Mouse (Mus musculus): ENCODE measurements around the gene Txndc8.

The Txndc8 gene

GRCm38 (mm10) chr4:57956029-57956960 lies 52.6 kb downstream of the Txndc8 start, which contains the start of gene Txn1:
TSS of gene Txn1 (minus strand) at chr4:57956411.
- DNase-seq (ENCODE audit: extremely low spot score) = peak; percentile 100

- DNase-seq (ENCODE audit: extremely low spot score) = no peak
These were observed 53.4 kb downstream of the Txndc8 start for GRCm38 (mm10) chr4:57955544-57955958.

- no peak for DNase-seq (ENCODE audit: extremely low spot score)
These were observed 53.9 kb downstream of the Txndc8 start for GRCm38 (mm10) chr4:57954991-57955390.

GRCm38 (mm10) chr4:57954580-57954979 lies 54.3 kb downstream of the Txndc8 start:
- no peak for DNase-seq (ENCODE audit: extremely low spot score)

- no peak for DNase-seq (ENCODE audit: extremely low spot score)
These were observed 55.1 kb downstream of the Txndc8 start for GRCm38 (mm10) chr4:57953796-57954195.

GRCm38 (mm10) chr4:57952891-57953290 lies 56.0 kb downstream of the Txndc8 start:
- DNase-seq (ENCODE audit: extremely low spot score) = no peak

- no peak for DNase-seq (ENCODE audit: extremely low spot score)
These were observed 56.5 kb downstream of the Txndc8 start for GRCm38 (mm10) chr4:57952416-57952815.

GRCm38 (mm10) chr4:57949866-57950265 lies 59.1 kb downstream of the Txndc8 start:
- DNase-seq (ENCODE audit: extremely low spot score) = no peak

GRCm38 (mm10) chr4:57947476-57947875 lies 61.4 kb downstream of the Txndc8 start:
- no peak for DNase-seq (ENCODE audit: extremely low spot score)

- no peak for DNase-seq (ENCODE audit: extremely low spot score)
These were observed 61.9 kb downstream of the Txndc8 start for GRCm38 (mm10) chr4:57947036-57947435.

GRCm38 (mm10) chr4:57942892-57943291 lies 66.0 kb downstream of the Txndc8 start:
- DNase-seq (ENCODE audit: extremely low spot score) = no peak

- no peak for DNase-seq (ENCODE audit: extremely low spot score)
These were observed 68.3 kb downstream of the Txndc8 start for GRCm38 (mm10) chr4:57940631-57941030.

GRCm38 (mm10) chr4:57937292-57937691 lies 71.6 kb downstream of the Txndc8 start:
- no peak for DNase-seq (ENCODE audit: extremely low spot score)

- DNase-seq (ENCODE audit: extremely low spot score) = no peak
These were observed 74.7 kb downstream of the Txndc8 start for GRCm38 (mm10) chr4:57934181-57934580.

All from embryo, embryonic 9.5 days (tissue).